Mouse (Mus musculus): ENCODE measurements around the gene Chd5.

- TF ChIP-seq CTCF (IDR thresholded peaks at IDR 0.05; ENCODE audit: insufficient read depth, low read length) (no peak), POLR2A (IDR thresholded peaks at IDR 0.05; ENCODE audit: borderline replicate concordance, extremely low read depth, low read depth, low read length) (no peak)
These were observed 32.5 kb upstream of the Chd5 start for GRCm38 (mm10) chr4:152305991-152306390.

All from lung, adult 2 months (tissue).